Mouse (Mus musculus) bone marrow, adult 2 months (tissue): ENCODE measurements around the gene Slc30a1. TPM values are rescaled to one million over a fixed set of nuclear protein-coding genes. Genes with fewer than 3 reads are reported as not detected.

Experiments used
- H3K27ac ChIP-seq: fragments of 200-500 bp; 2 replicates; pipeline ENCODE4 v1.5.1; 2012; ENCODE audit warnings: low read depth, mild to moderate bottlenecking, control low read depth, inconsistent platforms, low read length; ENCODE audit not compliant: control insufficient read depth, poor library complexity, insufficient read depth
- H3K4me1 ChIP-seq: fragments of 200-500 bp; 2 replicates; pipeline ENCODE4 v1.6.1; 2011; ENCODE audit warnings: low read length; ENCODE audit not compliant: control insufficient read depth, insufficient read depth
- H3K4me3 ChIP-seq: fragments of 200-500 bp; replicated peaks from 2 replicates; pipeline ENCODE3; 2011; ENCODE audit warnings: mild to moderate bottlenecking, low read depth, low read length, control low read depth; ENCODE audit not compliant: control insufficient read depth
- CTCF ChIP-seq: fragments of 200-500 bp; IDR thresholded peaks from 2 replicates; pipeline ENCODE4 v1.5.1; 2011; ENCODE audit warnings: low read length, control low read depth; ENCODE audit not compliant: control insufficient read depth, insufficient read depth
- POLR2A ChIP-seq: fragments of 200-500 bp; IDR thresholded peaks from 2 replicates; pipeline ENCODE4 v1.6.1; 2011; ENCODE audit warnings: low read depth, mild to moderate bottlenecking, control low read depth, low read length, borderline replicate concordance; ENCODE audit not compliant: control insufficient read depth
- WGBS: fragments of 180-500 bp; shearing (Covaris S2); methylation state at CpG from one replicate; pipeline ENCODE4 v1.1.7; 2018; 5-methylcytosine and 5-hydroxymethylcytosine counted together
- polyA plus RNA-seq: library from polyadenylated mRNA; stranded (reverse); fragments of >200 nt; gene quantifications from 2 replicates; pipeline ENCODE4 v1.2.4, GENCODE M21; 2011; ENCODE audit warnings: low replicate concordance; ENCODE audit not compliant: missing spikeins, insufficient read depth, insufficient read length

The Slc30a1 gene
- polyA plus RNA-seq, 1 experiment, result 7.9 TPM

GRCm38 (mm10) chr1:191955101-191955500, 48.5 kb downstream of the Slc30a1 start:
- 1% methylated on average over 3 of the region's 3 CpGs for WGBS

GRCm38 (mm10) chr1:191956261-191956660, 49.7 kb downstream of the Slc30a1 start:
- peak overlapping the region; percentile 82 for H3K27ac ChIP-seq
- H3K4me1 ChIP-seq, result peaks cover 9% of the 10 kb centered on the region
- 24% methylated on average over 3 of the region's 3 CpGs for WGBS
- TF ChIP-seq POLR2A (no peak), CTCF (no peak)
- H3K4me3 ChIP-seq, result peak overlapping the region; percentile 45

More at GRCm38 (mm10) chr1:191955101-191955500, 48.5 kb downstream of the Slc30a1 start:
- peaks cover 9% of the 10 kb centered on the region for H3K4me1 ChIP-seq
- TF ChIP-seq CTCF, result no peak
- TF ChIP-seq POLR2A, result no peak
- H3K27ac ChIP-seq, result peak overlapping the region; percentile 82
- H3K4me3 ChIP-seq, result no peak overlapping the region

GRCm38 (mm10) chr1:191956871-191957270, 50.3 kb downstream of the Slc30a1 start:
- WGBS, result 48% methylated on average over 2 of the region's 2 CpGs
- H3K4me1 ChIP-seq, result peaks cover 9% of the 10 kb centered on the region
- no peak for TF ChIP-seq CTCF
- TF ChIP-seq POLR2A, result no peak
- H3K27ac ChIP-seq, result peak overlapping the region; percentile 82
- peak overlapping the region; percentile 24 for H3K4me3 ChIP-seq

- Histone ChIP-seq H3K27ac (no peak overlapping the region; the same call in 1 of the 2 replicates), H3K4me3 (no peak overlapping the region), H3K4me1 (peaks cover 9% of the 10 kb centered on the region)
- 70% methylated on average over 3 of the region's 3 CpGs for WGBS
- TF ChIP-seq CTCF, result no peak
- no peak for TF ChIP-seq POLR2A
Observed at GRCm38 (mm10) chr1:191957321-191957720, 50.8 kb downstream of the Slc30a1 start.

GRCm38 (mm10) chr1:191960946-191961345, 54.4 kb downstream of the Slc30a1 start:
- WGBS, result 37% methylated on average over 2 of the region's 2 CpGs
- no peak overlapping the region for H3K4me3 ChIP-seq
- peaks cover 2% of the 10 kb centered on the region; the same call in 1 of the 2 replicates for H3K4me1 ChIP-seq
- no peak overlapping the region for H3K27ac ChIP-seq
- TF ChIP-seq CTCF, result no peak
- no peak for TF ChIP-seq POLR2A

Other genes with a start within 250 kb of the Slc30a1 start
- 5.9 and 21.1 TPM in 2 replicates for gene Lpgat1, start 188.9 kb upstream of the Slc30a1 start, polyA plus RNA-seq
- gene Nek2, start 85.3 kb upstream of the Slc30a1 start, polyA plus RNA-seq, result 23.5 and 26.9 TPM in 2 replicates
- gene Rd3, start 70.6 kb downstream of the Slc30a1 start, polyA plus RNA-seq, result not detected in 2 replicates
- 12.7 and 35.4 TPM in 2 replicates for gene Traf5, start 185.8 kb downstream of the Slc30a1 start, polyA plus RNA-seq
- 8.3 and 20.0 TPM in 2 replicates for gene Rcor3, start 231.3 kb downstream of the Slc30a1 start, polyA plus RNA-seq